Mouse (Mus musculus) v-Abl transformed pro-B cells (cell line): ENCODE results near the gene Mthfd2l.

Source experiments
- in situ Hi-C, 2 experiments: fragments of 400-800 bp; cut with MboI; formaldehyde crosslinking; loops; one replicate each; pipeline ENCODE4 v1.15.1; 2025; ENCODE audit not compliant: unreplicated experiment in 2 of 2

Mthfd2l gene

GRCm38 (mm10) chr5:90936706-90937105 lies 5.8 kb downstream of the Mthfd2l start:
- in situ Hi-C loops, result no loop called here

- in situ Hi-C loops, result loop anchor here (5.0 to 10.0 kb wide), 4 partner anchors 1062 to 1437 kb away; no protein-coding TSS in a partner anchor
Measured at GRCm38 (mm10) chr5:90945453-90945852, 14.5 kb downstream of the Mthfd2l start.

GRCm38 (mm10) chr5:90949499-90949898 lies 18.6 kb downstream of the Mthfd2l start:
- in situ Hi-C loops, result loop anchor here (5.0 to 10.0 kb wide), 4 partner anchors 1058 to 1433 kb away; no protein-coding TSS in a partner anchor

- in situ Hi-C loops, result loop anchor here in 1 of 2 experiments (10.0 kb wide), 1 partner anchor 1433 kb away; no protein-coding TSS in a partner anchor
Measured at GRCm38 (mm10) chr5:90951475-90951874, 20.6 kb downstream of the Mthfd2l start.

- in situ Hi-C loops, result loop anchor here in 1 of 2 experiments (10.0 kb wide), 1 partner anchor 1432 kb away; no protein-coding TSS in a partner anchor
Measured at GRCm38 (mm10) chr5:90952731-90953481, 22.0 kb downstream of the Mthfd2l start.

- in situ Hi-C loops, result loop anchor here in 1 of 2 experiments (10.0 kb wide), 1 partner anchor 1160 kb away; no protein-coding TSS in a partner anchor
Measured at GRCm38 (mm10) chr5:90964316-90964715, 33.4 kb downstream of the Mthfd2l start.

GRCm38 (mm10) chr5:90964764-90965163 lies 33.8 kb downstream of the Mthfd2l start:
- in situ Hi-C loops, result loop anchor here in 1 of 2 experiments (10.0 kb wide), 1 partner anchor 1160 kb away; no protein-coding TSS in a partner anchor

- in situ Hi-C loops, result loop anchor here in 1 of 2 experiments (10.0 kb wide), 1 partner anchor 1159 kb away; no protein-coding TSS in a partner anchor
Measured at GRCm38 (mm10) chr5:90965386-90965785, 34.5 kb downstream of the Mthfd2l start.

GRCm38 (mm10) chr5:90977244-90977643 lies 46.3 kb downstream of the Mthfd2l start:
- in situ Hi-C loops, result no loop called here

GRCm38 (mm10) chr5:90980297-90980696 lies 49.4 kb downstream of the Mthfd2l start:
- in situ Hi-C loops, result no loop called here

- in situ Hi-C loops, result no loop called here
Measured at GRCm38 (mm10) chr5:90987605-90988004, 56.7 kb downstream of the Mthfd2l start.

GRCm38 (mm10) chr5:90988149-90988548 lies 57.2 kb downstream of the Mthfd2l start:
- in situ Hi-C loops, result no loop called here

GRCm38 (mm10) chr5:90988592-90988991 lies 57.7 kb downstream of the Mthfd2l start:
- in situ Hi-C loops, result no loop called here

- in situ Hi-C loops, result no loop called here
Measured at GRCm38 (mm10) chr5:90999942-91000341, 69.0 kb downstream of the Mthfd2l start.

GRCm38 (mm10) chr5:91015216-91015615 lies 84.3 kb downstream of the Mthfd2l start:
- in situ Hi-C loops, result no loop called here

GRCm38 (mm10) chr5:91023114-91023513 lies 92.2 kb downstream of the Mthfd2l start:
- in situ Hi-C loops, result no loop called here

- in situ Hi-C loops, result no loop called here
Measured at GRCm38 (mm10) chr5:91027164-91027563, 96.2 kb downstream of the Mthfd2l start, which contains the start of gene Epgn. Gene Epgn (plus strand): TSS chr5:91027464.

- in situ Hi-C loops, result no loop called here
Measured at GRCm38 (mm10) chr5:91027840-91028239, 96.9 kb downstream of the Mthfd2l start.

- in situ Hi-C loops, result no loop called here
Measured at GRCm38 (mm10) chr5:91030629-91031028, 99.7 kb downstream of the Mthfd2l start.

GRCm38 (mm10) chr5:91035341-91035740 lies 104.4 kb downstream of the Mthfd2l start:
- in situ Hi-C loops, result no loop called here

GRCm38 (mm10) chr5:91036628-91037027 lies 105.7 kb downstream of the Mthfd2l start:
- in situ Hi-C loops, result no loop called here

- in situ Hi-C loops, result no loop called here
Measured at GRCm38 (mm10) chr5:91037756-91038155, 106.8 kb downstream of the Mthfd2l start.
